ENCODE assay signal across 12 mouse cellular contexts in genomic region chr2:6540092-6540491, GRCm38 (mm10).
A peak's percentile ranks its signal among the peaks of the same experiment; 100 is the strongest.
DNase-seq lines count a peak whose midpoint lies in the region; ATAC-seq and TF ChIP-seq lines count a peak whose summit lies in the region.
"Had no signal": no experiment of that assay in that cellular context is flagged by ENCODE, and none has a peak within 500 bp of the region (broad histone marks: within the 10 kb centered on the region; RNA-seq: fewer than 3 reads in every experiment).

No protein-coding gene starts in this region.

- DNase-seq in hindbrain, postnatal 0 days (ENCODE audit: low spot score), result peak; percentile 30
- DNase-seq in embryo, embryonic 11 days, result peak; percentile 19
- peak; percentile 16 for DNase-seq in heart, adult 8-10 months (ENCODE audit: low spot score)
- DNase-seq in limb, embryonic 11.5 days (ENCODE audit: low spot score), result peak; percentile 44
- DNase-seq in right cerebral cortex, postnatal 14 days, result no peak
- DNase-seq in retina, postnatal 1 day, result no peak
- DNase-seq in cerebellum, adult 9-11 months, result no peak
- DNase-seq: layer of hippocampus, postnatal 36 days; thymus, adult 2 months had no signal

- no peaks in the 10 kb centered on the region for H3K4me1 ChIP-seq in hindbrain, postnatal 0 days (ENCODE audit: insufficient read depth, low read length)
- no peaks in the 10 kb centered on the region; the same call in 1 of the 2 replicates for H3K4me1 ChIP-seq in hindbrain, embryonic 16.5 days (ENCODE audit: control insufficient read depth, insufficient read depth, low read depth, low read length)
- no peaks in the 10 kb centered on the region for H3K4me1 ChIP-seq in limb, embryonic 11.5 days (ENCODE audit: control insufficient read depth, insufficient read depth, low read length)

- H3K27ac ChIP-seq in hindbrain, postnatal 0 days, result no peak overlapping the region
- no peak overlapping the region for H3K27ac ChIP-seq in hindbrain, embryonic 16.5 days (ENCODE audit: low read depth, low read length)
- no peak overlapping the region for H3K27ac ChIP-seq in limb, embryonic 11.5 days (replicated peaks; ENCODE audit: low read depth, low read length)
- H3K27ac ChIP-seq: hindbrain, embryonic 15.5 days; liver, embryonic 12.5 days had no signal

- WGBS in hindbrain, postnatal 0 days, result 71% methylated on average over 11 of the region's 11 CpGs
- WGBS in hindbrain, embryonic 16.5 days, result 75% methylated on average over 11 of the region's 11 CpGs
- 60% methylated on average over 11 of the region's 11 CpGs for WGBS in limb, embryonic 11.5 days

- H3K9me3 ChIP-seq in hindbrain, postnatal 0 days (ENCODE audit: low read length), result no peaks in the 10 kb centered on the region
- H3K9me3 ChIP-seq in hindbrain, embryonic 16.5 days (ENCODE audit: control insufficient read depth, low read length), result no peaks in the 10 kb centered on the region
- H3K9me3 ChIP-seq in limb, embryonic 11.5 days (ENCODE audit: control insufficient read depth, low read length), result no peaks in the 10 kb centered on the region
- H3K9me3 ChIP-seq: hindbrain, embryonic 15.5 days; liver, embryonic 12.5 days had no signal

- 0 out of 2 replicates have a peak, but pooled peaks have one; percentile 36 for ATAC-seq in hindbrain, postnatal 0 days
- no peak for ATAC-seq in hindbrain, embryonic 16.5 days
- 0 out of 2 replicates have a peak, but pooled peaks have one; percentile 54 for ATAC-seq in limb, embryonic 11.5 days (ENCODE audit: insufficient number of reproducible peaks, low FRiP score, low TSS enrichment, low read depth)
- ATAC-seq: liver, embryonic 12.5 days had no signal

- no peak overlapping the region for H3K4me3 ChIP-seq in hindbrain, postnatal 0 days (ENCODE audit: low read length)
- H3K4me3 ChIP-seq in hindbrain, embryonic 16.5 days (ENCODE audit: low read length), result no peak overlapping the region
- H3K4me3 ChIP-seq in limb, embryonic 11.5 days (ENCODE audit: low read depth, low read length), result no peak overlapping the region
- H3K4me3 ChIP-seq: hindbrain, embryonic 15.5 days; liver, embryonic 12.5 days had no signal

- peaks cover 7% of the 10 kb centered on the region; the same call in 1 of the 2 replicates for H3K36me3 ChIP-seq in hindbrain, postnatal 0 days (ENCODE audit: insufficient read depth, low read length)
- H3K36me3 ChIP-seq in hindbrain, embryonic 16.5 days (ENCODE audit: control insufficient read depth, insufficient read depth, low read length), result peaks cover 3% of the 10 kb centered on the region; the same call in 1 of the 2 replicates
- H3K36me3 ChIP-seq in limb, embryonic 11.5 days (ENCODE audit: control insufficient read depth, insufficient read depth, low read length), result no peaks in the 10 kb centered on the region
- H3K36me3 ChIP-seq: hindbrain, embryonic 15.5 days; liver, embryonic 12.5 days had no signal

- no peak overlapping the region for H3K4me2 ChIP-seq in hindbrain, postnatal 0 days (ENCODE audit: low read depth, low read length)
- no peak overlapping the region for H3K4me2 ChIP-seq in hindbrain, embryonic 16.5 days (ENCODE audit: low read length)
- H3K4me2 ChIP-seq in limb, embryonic 11.5 days (ENCODE audit: low read depth, severe bottlenecking), result no peak overlapping the region
- H3K4me2 ChIP-seq: hindbrain, embryonic 15.5 days; liver, embryonic 12.5 days had no signal

- no peak overlapping the region for H3K9ac ChIP-seq in hindbrain, postnatal 0 days (replicated peaks; ENCODE audit: low read length)
- H3K9ac ChIP-seq in hindbrain, embryonic 16.5 days (ENCODE audit: low read depth, low read length), result no peak overlapping the region
- no peak overlapping the region for H3K9ac ChIP-seq in limb, embryonic 11.5 days (ENCODE audit: low read length)
- H3K9ac ChIP-seq: hindbrain, embryonic 15.5 days; liver, embryonic 12.5 days had no signal

- no peak for TF ChIP-seq CTCF in hindbrain, postnatal 0 days (IDR thresholded peaks at IDR 0.05; ENCODE audit: low read depth)

- H3K27me3 ChIP-seq in hindbrain, postnatal 0 days (ENCODE audit: insufficient read depth, low read length), result no peaks in the 10 kb centered on the region
- no peaks in the 10 kb centered on the region for H3K27me3 ChIP-seq in hindbrain, embryonic 16.5 days (replicated peaks; ENCODE audit: control insufficient read depth, insufficient read depth, low read length)
- H3K27me3 ChIP-seq in limb, embryonic 11.5 days (ENCODE audit: control insufficient read depth, insufficient read depth, low read length), result no peaks in the 10 kb centered on the region
- H3K27me3 ChIP-seq: hindbrain, embryonic 15.5 days; liver, embryonic 12.5 days had no signal

Comparison
In these comparisons a context has a peak if more than half of its experiments do, and no peak if none do; other contexts are left out.
1. DNase-seq: peak in hindbrain, postnatal 0 days (single experiment), embryo, embryonic 11 days (single experiment), heart, adult 8-10 months (single experiment) and limb, embryonic 11.5 days (single experiment); none in right cerebral cortex, postnatal 14 days (single experiment), retina, postnatal 1 day (single experiment) and cerebellum, adult 9-11 months (single experiment).